20 mouse cellular contexts compared by ENCODE assay signal in the genomic region with DNA sequence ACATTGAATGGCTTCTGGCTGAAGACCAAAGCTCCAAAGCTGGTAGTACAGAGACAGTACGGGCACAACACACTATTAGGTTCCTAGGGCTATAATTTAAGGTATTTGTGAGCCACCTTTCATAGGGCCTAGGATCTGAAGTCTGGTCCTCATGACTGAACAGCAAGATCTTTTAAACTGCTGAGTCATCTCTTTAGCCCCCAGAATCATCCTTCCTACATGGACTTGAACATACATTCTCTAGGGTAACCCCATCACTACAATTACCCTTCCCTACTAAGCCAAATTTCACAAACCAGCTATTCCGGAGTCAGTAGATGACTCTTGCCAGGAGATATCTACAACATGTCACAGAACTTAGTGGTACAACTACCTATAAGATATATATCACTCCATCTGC.
DNase-seq lines count a peak whose midpoint lies in the region; ATAC-seq and TF ChIP-seq lines count a peak whose summit lies in the region.
"Had no signal": no experiment of that assay in that cellular context is flagged by ENCODE, and none has a peak within 500 bp of the region (broad histone marks: within the 10 kb centered on the region; RNA-seq: fewer than 3 reads in every experiment).

No protein-coding gene starts in this region.

- dilution Hi-C loops in CH12.LX (cut with MboI; ENCODE audit: extremely low pct_ligation_motif_present, extremely low pct_unique_long_range_greater_than_20kb, low sequenced_read_pairs): no loop called here

- ATAC-seq in hindbrain, embryonic 11.5 days (ENCODE audit: low FRiP score): no peak
- ATAC-seq: activated CD4-positive, CD25-positive, alpha-beta regulatory T cell, adult 4 months; CD4-positive, CD25-positive, alpha-beta regulatory T cell, adult 4 months; Patski had no signal

- H3K36me3 ChIP-seq in CH12.LX (replicated peaks in 1 of 2; ENCODE audit: control insufficient read depth in 1 of 2, insufficient read depth in 1 of 2, low read length in 1 of 2): no peaks in the 10 kb centered on the region
- no peaks in the 10 kb centered on the region for H3K36me3 ChIP-seq in ES-E14 (ENCODE audit: control insufficient read depth, insufficient read depth, low read length, poor library complexity, severe bottlenecking)
- no peaks in the 10 kb centered on the region for H3K36me3 ChIP-seq in hindbrain, embryonic 11.5 days (ENCODE audit: control insufficient read depth, insufficient read depth, low read length)
- H3K36me3 ChIP-seq: G1E had no signal

- no peak for TF ChIP-seq CTCF in CH12.LX (conservative IDR thresholded peaks at IDR 0.05 in 1 of 2, IDR thresholded peaks at IDR 0.05 in 1 of 2; ENCODE audit: low read depth in 2 of 2, low read length in 2 of 2)

- H3K9ac ChIP-seq in CH12.LX (ENCODE audit: insufficient read depth, low read depth): no peak overlapping the region
- H3K9ac ChIP-seq in ES-E14 (ENCODE audit: insufficient read depth, low read depth, low read length, poor library complexity, severe bottlenecking): no peak overlapping the region
- H3K9ac ChIP-seq in hindbrain, embryonic 11.5 days (ENCODE audit: low read depth, low read length): no peak overlapping the region

- no peak for TF ChIP-seq EP300 in CH12.LX (IDR thresholded peaks at IDR 0.05; ENCODE audit: low read length)

- H3K4me2 ChIP-seq in CH12.LX (ENCODE audit: insufficient read depth, low read depth, poor library complexity, severe bottlenecking): no peak overlapping the region
- no peak overlapping the region for H3K4me2 ChIP-seq in hindbrain, embryonic 11.5 days (replicated peaks; ENCODE audit: low read depth, low read length)

- in situ Hi-C loops in CH12.LX (cut with MboI; ENCODE audit: low pct_ligation_motif_present, low pct_unique_long_range_greater_than_20kb, low sequenced_read_pairs) (no loop called here), ES-E14 (cut with MboI; ENCODE audit: low sequenced_read_pairs in 2 of 2, unreplicated experiment in 2 of 2) (no loop called here)

- H3K4me1 ChIP-seq in CH12.LX (ENCODE audit: control insufficient read depth in 1 of 2, insufficient read depth in 2 of 2) (no peaks in the 10 kb centered on the region), ES-E14 (ENCODE audit: control insufficient read depth in 2 of 2, insufficient read depth in 2 of 2, low read length in 2 of 2, poor library complexity in 1 of 2) (no peaks in the 10 kb centered on the region)
- no peaks in the 10 kb centered on the region for H3K4me1 ChIP-seq in hindbrain, embryonic 11.5 days (replicated peaks; ENCODE audit: control insufficient read depth, insufficient read depth, low read length)

- no peak overlapping the region for H3K4me3 ChIP-seq in CH12.LX (replicated peaks in 1 of 3; ENCODE audit: low read depth in 2 of 3, low read length in 2 of 3, poor library complexity in 1 of 3)
- no peak overlapping the region for H3K4me3 ChIP-seq in ES-E14 (ENCODE audit: insufficient read depth in 1 of 2, low read depth in 1 of 2, low read length in 2 of 2, poor library complexity in 1 of 2, severe bottlenecking in 1 of 2)
- H3K4me3 ChIP-seq in hindbrain, embryonic 11.5 days (ENCODE audit: low read depth, low read length): no peak overlapping the region

- H3K27me3 ChIP-seq in CH12.LX (replicated peaks): no peaks in the 10 kb centered on the region
- H3K27me3 ChIP-seq in hindbrain, embryonic 11.5 days (ENCODE audit: control insufficient read depth, insufficient read depth, low read length): no peaks in the 10 kb centered on the region
- H3K27me3 ChIP-seq: Patski had no signal

- 87% methylated on average over 2 of the region's 2 CpGs for WGBS in hindbrain, embryonic 11.5 days

- no peak for TF ChIP-seq POLR2A in CH12.LX (IDR thresholded peaks at IDR 0.05; ENCODE audit: low read depth, low read length)

- H3K9me3 ChIP-seq in CH12.LX (replicated peaks; ENCODE audit: low read length) (peaks cover 32% of the 10 kb centered on the region), ES-E14 (ENCODE audit: control insufficient read depth, insufficient read depth, low read depth, low read length) (no peaks in the 10 kb centered on the region)
- H3K9me3 ChIP-seq in hindbrain, embryonic 11.5 days (ENCODE audit: control insufficient read depth, low read length): no peaks in the 10 kb centered on the region

- no peaks in the 10 kb centered on the region for H3K79me2 ChIP-seq in CH12.LX (replicated peaks; ENCODE audit: control insufficient read depth, extremely low read depth, insufficient read depth, poor library complexity, severe bottlenecking)

- H3K27ac ChIP-seq in CH12.LX (ENCODE audit: insufficient read depth, low read depth) (no peak overlapping the region), ES-E14 (ENCODE audit: insufficient read depth, low read depth, low read length, poor library complexity, severe bottlenecking) (no peak overlapping the region)
- no peak overlapping the region for H3K27ac ChIP-seq in hindbrain, embryonic 11.5 days (ENCODE audit: low read depth, low read length)

- DNase-seq in CH12.LX (ENCODE audit: extremely low read depth) (no peak), ES-E14 (ENCODE audit: low read depth, low spot score) (no peak)
- no peak for DNase-seq in hindbrain, embryonic 11.5 days (ENCODE audit: low spot score)
- no peak for DNase-seq in frontal cortex, postnatal 10 days (ENCODE audit: low spot score in 2 of 2)
- DNase-seq: adrenal gland, adult 2 months; adrenal gland, adult 8-10 months; adrenal gland, postnatal 10 days; adrenal gland, postnatal 14 days; adrenal gland, postnatal 25 days; adrenal gland, postnatal 36 days; B cell, adult 2 months; cerebellum, adult 11 months; cerebellum, adult 11-12 months; cerebellum, adult 18-20 months; cerebellum, adult 2 months; cerebellum, adult 8-10 months had no signal

- no peak for TF ChIP-seq RAD21 in CH12.LX (IDR thresholded peaks at IDR 0.05; ENCODE audit: low read depth, low read length)

TF ChIP-seq in CH12.LX, 34 proteins besides CTCF, POLR2A, EP300 and RAD21:
- TF ChIP-seq ZMIZ1 (IDR thresholded peaks at IDR 0.05; ENCODE audit: low read depth, low read length) (no peak), TBP (conservative IDR thresholded peaks at IDR 0.05; ENCODE audit: low read depth, low read length) (no peak), CHD2 (IDR thresholded peaks at IDR 0.05; ENCODE audit: low read length) (no peak), SMC3 (IDR thresholded peaks at IDR 0.05; ENCODE audit: low read depth, low read length) (no peak), JUN (IDR thresholded peaks at IDR 0.05; ENCODE audit: insufficient read depth, low read depth, low read length) (no peak), MAFK (IDR thresholded peaks at IDR 0.05; ENCODE audit: insufficient replicate concordance, low read length) (peak; percentile 60; the same call in 1 of the 2 replicates), MAX (IDR thresholded peaks at IDR 0.05; ENCODE audit: low read length) (no peak), RCOR1 (conservative IDR thresholded peaks at IDR 0.05; ENCODE audit: low read depth, low read length) (no peak), KAT2A (IDR thresholded peaks at IDR 0.05; ENCODE audit: insufficient replicate concordance, low read length) (no peak)
TF ChIP-seq in CH12.LX: peak in this region for 1.

TF ChIP-seq in ES-E14, 5 proteins besides CTCF, POLR2A, EP300 and RAD21:
- TF ChIP-seq MAFK (IDR thresholded peaks at IDR 0.05; ENCODE audit: insufficient read depth, low read depth, low read length) (peak; percentile 64), CHD2 (IDR thresholded peaks at IDR 0.05; ENCODE audit: low read depth, low read length) (no peak)
TF ChIP-seq in ES-E14: peak in this region for 1.
